Mouse (Mus musculus) cerebellum, adult 11 months (tissue): ENCODE measurements at regions not wholly inside any gene's neighbourhood (a gene's known extent, or its start where the extent isn't known, plus 50 kb on each side); places are given as distances from the start of the nearest gene placed in this dataset.

Experiments used
- DNase-seq: peaks from one replicate; pipeline ENCODE4 v3.0.0; 2022

DNA sequence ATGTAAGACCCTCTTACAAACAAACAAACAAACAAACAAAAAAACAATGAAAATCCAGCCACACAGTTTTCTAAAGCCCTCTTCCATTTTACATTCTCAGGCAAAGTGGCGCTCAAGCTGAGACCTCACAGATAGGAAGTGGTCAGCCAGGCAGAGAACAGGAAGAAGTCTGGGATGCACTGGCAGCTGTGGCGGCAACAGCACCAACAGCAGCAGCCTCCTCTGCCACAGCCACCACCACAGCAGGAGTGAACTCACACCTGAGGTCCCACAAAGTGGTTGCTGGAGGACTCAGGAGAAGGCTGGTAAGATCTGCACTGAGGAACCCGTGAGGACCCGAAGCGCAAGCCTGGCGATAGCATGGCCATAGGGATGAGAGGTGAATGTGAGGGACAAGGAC, 156.3 kb downstream of the Grm4 start:
- DNase-seq = no peak

DNA sequence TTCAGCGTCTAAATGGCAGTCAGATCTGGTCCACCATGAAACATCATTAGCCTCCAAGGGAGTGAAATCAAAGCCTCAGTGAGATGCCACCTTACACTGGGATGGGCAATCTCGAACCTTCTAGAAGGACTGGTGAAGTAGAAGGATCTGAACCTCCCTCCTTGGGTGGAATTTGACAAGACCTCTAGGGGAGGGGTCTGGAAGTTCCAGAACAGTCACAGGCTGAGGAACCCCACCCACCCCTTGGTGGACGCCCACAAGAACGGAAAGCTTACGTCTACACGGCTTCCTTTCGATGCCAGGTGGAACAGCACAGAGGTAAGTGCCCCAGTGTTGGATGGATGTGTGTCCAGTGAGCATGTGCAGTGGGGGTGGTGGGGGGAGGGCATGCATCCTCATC, 156.9 kb downstream of the Grm4 start:
- no peak for DNase-seq

DNA sequence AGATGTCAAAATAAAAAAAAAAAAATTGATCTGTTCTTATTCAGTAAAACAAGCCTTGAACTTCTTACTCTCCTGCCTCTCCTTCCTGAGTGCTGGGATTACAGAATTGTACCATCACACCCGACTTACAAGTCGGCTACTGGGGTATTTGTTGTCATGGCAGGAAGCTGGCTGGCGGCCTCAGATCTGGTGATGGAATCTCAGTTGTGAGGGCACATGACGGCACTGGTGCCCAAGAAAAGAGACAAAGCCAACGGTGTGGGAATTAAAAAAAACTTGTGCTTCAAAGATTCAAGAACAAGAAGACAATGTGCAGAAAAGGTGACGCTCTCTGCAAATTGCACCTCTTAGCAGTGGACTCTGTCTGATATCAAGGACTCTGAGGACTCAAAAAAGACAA, 157.3 kb downstream of the Grm4 start:
- no peak for DNase-seq

GRCm38 (mm10) chr17:27362221-27362620, 158.0 kb upstream of the Lemd2 start:
- no peak for DNase-seq

- DNase-seq = no peak
Observed at GRCm38 (mm10) chr17:27361362-27361761, 157.1 kb upstream of the Lemd2 start.

GRCm38 (mm10) chr17:27356862-27357261, 152.6 kb upstream of the Lemd2 start:
- DNase-seq = no peak

DNA sequence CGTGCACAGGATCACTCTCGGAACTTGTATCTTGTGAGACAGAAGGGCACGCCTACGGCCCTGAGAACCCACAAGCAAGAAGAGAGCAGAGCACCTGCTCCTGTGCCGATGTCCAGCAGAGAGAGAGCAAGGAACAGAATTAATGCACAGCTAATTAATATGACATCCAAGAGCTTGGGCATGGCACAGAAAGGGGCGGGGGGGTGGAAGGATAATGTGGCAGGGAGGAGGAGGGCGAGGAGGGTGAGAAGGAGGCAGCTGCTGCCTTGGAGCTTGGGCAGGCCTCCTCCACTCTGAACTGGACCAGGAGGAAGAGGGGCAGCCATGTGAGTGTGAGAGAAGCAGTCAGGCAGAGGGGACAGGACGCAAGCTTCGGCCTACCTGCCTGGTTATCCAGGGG, 151.4 kb upstream of the Lemd2 start:
- no peak for DNase-seq

- DNase-seq = no peak
Observed at GRCm38 (mm10) chr17:27355056-27355455, 150.8 kb upstream of the Lemd2 start.

DNA sequence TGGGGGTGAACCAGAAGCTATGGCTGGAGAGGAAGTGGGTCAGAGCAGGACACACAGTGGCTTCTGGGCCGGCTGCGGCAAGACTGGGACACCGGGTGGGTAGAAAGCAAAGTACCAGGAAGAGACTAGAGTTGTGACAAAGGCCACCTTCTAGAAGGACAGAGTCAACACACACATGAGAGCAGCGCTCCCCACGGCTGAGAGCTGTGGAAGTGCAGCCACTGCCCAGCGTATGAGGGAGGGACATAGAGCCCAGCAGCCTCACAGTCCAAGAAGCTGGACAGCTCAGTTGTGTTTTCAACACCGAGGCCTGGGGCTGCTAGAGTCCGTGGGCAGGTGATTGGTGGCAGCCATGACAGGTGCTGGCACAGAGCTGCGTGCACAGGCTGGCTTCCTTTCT, 145.6 kb upstream of the Lemd2 start:
- DNase-seq = no peak

- no peak for DNase-seq
Observed at GRCm38 (mm10) chr17:27349432-27349831, 145.2 kb upstream of the Lemd2 start.

GRCm38 (mm10) chr17:27341952-27342890, 138.0 kb upstream of the Lemd2 start:
- DNase-seq = no peak

- no peak for DNase-seq
Observed at GRCm38 (mm10) chr17:27339823-27340222, 135.6 kb upstream of the Lemd2 start.

DNA sequence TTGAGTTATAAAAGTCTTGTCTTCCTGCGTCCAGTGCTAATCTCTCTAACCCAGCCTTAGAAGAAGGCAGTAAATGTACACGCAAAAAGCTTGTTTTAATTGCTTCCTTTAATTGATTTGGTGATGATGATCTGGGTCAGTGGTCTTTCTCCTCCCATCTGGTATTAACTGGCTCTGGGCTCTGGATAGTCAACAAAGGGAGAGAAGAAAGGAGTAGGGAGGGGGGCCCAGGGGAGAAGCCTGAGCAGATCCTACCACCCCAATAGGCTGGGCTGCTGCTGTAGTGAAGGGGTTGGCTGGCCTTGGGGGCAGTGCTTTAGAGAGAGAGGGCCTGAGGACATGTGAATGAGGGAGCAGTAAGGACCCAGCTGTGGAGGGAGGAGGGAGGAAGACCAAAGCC, 135.0 kb upstream of the Lemd2 start:
- no peak for DNase-seq

GRCm38 (mm10) chr17:27335621-27336020, 131.4 kb upstream of the Lemd2 start:
- DNase-seq = no peak

- DNase-seq = no peak
Observed at GRCm38 (mm10) chr17:27333593-27333992, 129.3 kb upstream of the Lemd2 start.

GRCm38 (mm10) chr17:27333141-27333540, 128.9 kb upstream of the Lemd2 start:
- DNase-seq = no peak

DNA sequence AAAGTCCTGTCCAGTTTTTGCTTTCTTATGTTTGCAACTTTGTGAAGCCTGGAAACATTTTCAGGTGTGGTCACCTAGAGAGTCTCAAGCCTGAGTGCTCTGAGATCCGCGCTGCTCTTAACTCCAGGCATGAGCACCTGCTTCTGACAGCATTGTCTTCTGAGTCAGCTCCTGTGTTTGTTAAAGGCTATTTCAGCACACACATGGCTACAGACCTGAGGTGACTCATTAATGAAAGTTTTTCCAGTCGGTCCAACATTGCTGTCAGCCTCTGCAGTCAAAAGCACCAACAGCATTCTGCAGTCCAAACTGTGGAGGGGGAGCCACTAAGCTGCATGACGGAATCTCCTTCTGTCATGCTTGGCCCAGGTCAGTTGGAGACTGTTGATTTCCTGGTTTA, 127.8 kb upstream of the Lemd2 start:
- no peak for DNase-seq

DNA sequence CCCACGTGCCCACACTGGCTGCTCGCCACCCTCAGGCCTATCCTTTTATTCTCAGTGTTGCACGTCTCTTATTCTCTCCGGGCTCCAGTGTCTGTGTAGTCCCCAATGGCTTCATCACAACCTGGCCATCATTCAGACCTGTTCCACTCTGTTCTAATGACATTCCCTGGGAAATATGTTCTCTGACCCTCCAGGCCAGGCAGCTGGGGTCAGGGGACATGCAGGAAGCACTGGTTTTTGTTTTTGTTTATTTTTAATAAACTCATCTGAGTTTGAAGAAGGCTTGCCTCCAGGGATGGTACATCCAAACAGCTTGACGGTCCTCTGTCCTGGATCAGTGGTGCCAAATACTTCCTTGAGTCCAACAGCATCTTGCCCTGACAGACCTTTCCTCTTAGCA, 127.4 kb upstream of the Lemd2 start:
- DNase-seq = no peak

- no peak for DNase-seq
Observed at GRCm38 (mm10) chr17:27329791-27330190, 125.5 kb upstream of the Lemd2 start.

DNA sequence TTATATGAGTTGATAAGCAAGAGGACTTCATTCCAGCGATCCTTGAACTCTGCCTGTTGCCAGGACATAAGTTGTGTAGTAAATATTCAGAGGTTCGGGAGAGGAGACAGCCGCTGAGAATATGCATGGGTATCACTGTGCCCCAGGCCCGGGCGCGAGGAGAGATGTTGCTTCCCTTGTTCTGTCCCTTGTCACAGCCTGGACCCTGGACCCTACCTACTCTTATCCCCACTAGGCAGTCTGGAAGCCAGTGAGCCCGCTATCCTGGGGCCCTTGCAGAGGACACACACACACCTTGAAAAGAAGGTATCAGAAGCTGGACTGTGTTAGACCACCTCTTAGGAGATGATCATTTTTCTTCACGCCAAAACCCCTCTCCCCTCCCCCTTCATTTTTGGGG, 124.9 kb upstream of the Lemd2 start:
- no peak for DNase-seq

- no peak for DNase-seq
Observed at GRCm38 (mm10) chr17:27325002-27325460, 120.8 kb upstream of the Lemd2 start.

GRCm38 (mm10) chr17:27323513-27323912, 119.2 kb upstream of the Lemd2 start:
- DNase-seq = no peak

- DNase-seq = no peak
Observed at GRCm38 (mm10) chr17:27322891-27323509, 118.7 kb upstream of the Lemd2 start.

GRCm38 (mm10) chr17:27318969-27319695, 114.9 kb upstream of the Lemd2 start:
- no peak for DNase-seq
